Mouse (Mus musculus): ENCODE results near the gene Tmem11. TPM values are rescaled to one million over a fixed set of nuclear protein-coding genes. Genes with fewer than 3 reads are reported as not detected.
"Not testable (repeated sequence)": the region's sequence is repeated elsewhere in the genome, so short reads cannot be mapped to it uniquely, and the experiment has no call there.

Gene Tmem11
- total RNA-seq, 1 experiment from 2014 or later: 81.6 TPM

DNA sequence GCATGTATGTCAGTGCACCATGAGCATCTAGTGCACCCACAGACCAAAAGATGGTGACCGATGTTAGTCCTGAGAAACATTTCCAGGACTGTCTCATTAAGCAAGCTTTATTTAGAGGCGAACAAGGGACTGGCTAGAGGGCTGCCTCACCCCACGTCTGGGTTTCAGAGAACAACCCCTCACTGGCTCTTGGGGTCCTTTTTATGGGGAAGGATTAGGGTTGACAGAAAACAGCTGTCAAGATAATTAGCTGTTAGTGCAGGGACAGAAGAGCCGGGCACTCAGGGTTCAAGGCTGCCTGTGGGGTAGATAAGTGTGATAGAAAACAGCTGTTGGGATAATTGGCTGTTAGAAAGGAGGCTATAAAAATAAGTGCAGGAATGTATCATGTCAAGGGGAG is 16.8 kb upstream of the Tmem11 start:
- ATAC-seq (replicated peaks in 1 of 2; ENCODE audit: insufficient read depth in 1 of 2, low FRiP score in 2 of 2, low TSS enrichment in 1 of 2, low read depth in 1 of 2, poor library complexity in 2 of 2, severe bottlenecking in 2 of 2): no peak

DNA sequence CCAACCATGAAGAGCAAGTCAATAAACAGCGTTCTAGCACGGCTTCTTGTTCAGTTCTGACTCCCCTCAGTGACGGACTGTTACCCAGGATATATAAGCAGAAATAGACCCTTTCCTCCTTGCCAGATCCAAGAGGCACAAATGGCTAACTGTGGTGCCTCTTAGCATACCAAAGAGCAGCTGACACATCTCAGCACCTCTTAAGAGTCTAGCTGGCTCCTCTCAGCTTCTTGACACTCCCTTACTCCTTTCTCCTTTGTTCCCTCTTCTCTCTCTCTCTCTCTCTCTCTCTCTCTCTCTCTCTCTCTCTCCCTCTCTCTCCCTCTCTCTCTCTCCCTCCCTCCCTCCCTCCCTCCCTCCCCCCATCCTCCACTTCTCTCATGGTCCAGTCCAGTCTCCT is 11.7 kb upstream of the Tmem11 start:
- ATAC-seq (replicated peaks in 1 of 2; ENCODE audit: insufficient read depth in 1 of 2, low FRiP score in 2 of 2, low TSS enrichment in 1 of 2, low read depth in 1 of 2, poor library complexity in 2 of 2, severe bottlenecking in 2 of 2): no peak

DNA sequence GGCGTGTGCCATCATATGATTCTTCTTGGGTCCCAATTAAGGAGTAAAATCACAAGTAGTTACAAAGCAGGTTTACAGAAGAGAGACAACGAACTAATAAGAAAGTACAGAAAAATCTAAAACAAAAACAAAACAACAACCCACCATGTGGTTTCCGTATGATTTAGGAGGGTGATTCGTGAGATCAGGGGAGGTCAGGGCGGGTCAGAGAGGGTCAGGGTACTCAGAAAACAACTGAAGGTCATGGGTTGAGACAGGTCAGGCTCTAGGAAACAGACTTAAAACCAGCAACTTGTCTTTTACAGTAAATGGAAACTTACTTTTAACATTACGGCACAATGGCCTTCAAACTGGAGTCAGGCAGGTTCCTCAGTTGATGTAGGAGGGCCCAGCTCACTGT is 11.2 kb upstream of the Tmem11 start:
- no peak for ATAC-seq (replicated peaks in 1 of 2; ENCODE audit: insufficient read depth in 1 of 2, low FRiP score in 2 of 2, low TSS enrichment in 1 of 2, low read depth in 1 of 2, poor library complexity in 2 of 2, severe bottlenecking in 2 of 2)

DNA sequence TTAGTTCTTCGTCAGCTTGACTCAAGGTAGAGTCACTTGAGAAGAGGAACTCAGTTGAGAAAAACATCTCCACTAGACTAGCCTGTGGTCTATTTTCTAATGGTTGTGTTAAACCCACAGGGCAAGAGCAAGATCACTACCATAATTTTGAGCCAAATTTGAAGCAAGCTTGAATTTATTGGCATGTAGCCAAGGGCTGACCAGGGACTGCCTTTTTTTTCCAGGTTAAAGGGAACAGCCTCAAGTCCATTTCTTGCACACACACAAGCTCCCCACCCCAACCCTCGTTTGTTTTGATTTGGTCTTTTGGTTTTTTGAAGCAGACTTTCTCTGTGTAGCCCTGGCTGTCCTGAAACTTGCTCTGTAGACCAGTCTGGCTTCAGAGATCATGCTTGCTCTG is 10.8 kb upstream of the Tmem11 start:
- ATAC-seq (replicated peaks in 1 of 2; ENCODE audit: insufficient read depth in 1 of 2, low FRiP score in 2 of 2, low TSS enrichment in 1 of 2, low read depth in 1 of 2, poor library complexity in 2 of 2, severe bottlenecking in 2 of 2): no peak

DNA sequence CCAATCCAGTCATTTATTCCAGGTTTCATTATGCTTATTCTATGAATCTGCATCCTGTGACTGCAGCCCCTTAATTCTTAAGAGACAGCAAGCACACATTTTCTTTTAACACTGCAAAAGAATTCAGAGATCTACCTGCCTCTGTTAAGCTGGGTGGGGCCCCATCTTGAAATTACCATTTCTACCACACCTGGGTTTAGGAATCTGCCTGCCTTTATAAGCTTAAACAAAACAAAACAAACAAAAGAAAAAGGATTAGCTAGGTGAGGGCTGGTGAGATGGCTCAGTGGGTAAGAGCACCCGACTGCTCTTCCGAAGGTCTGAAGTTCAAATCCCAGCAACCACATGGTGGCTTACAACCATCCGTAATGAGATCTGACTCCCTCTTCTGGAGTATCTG is 7.9 kb upstream of the Tmem11 start:
- not testable (repeated sequence) for ATAC-seq (replicated peaks in 1 of 2; ENCODE audit: insufficient read depth in 1 of 2, low FRiP score in 2 of 2, low TSS enrichment in 1 of 2, low read depth in 1 of 2, poor library complexity in 2 of 2, severe bottlenecking in 2 of 2)

DNA sequence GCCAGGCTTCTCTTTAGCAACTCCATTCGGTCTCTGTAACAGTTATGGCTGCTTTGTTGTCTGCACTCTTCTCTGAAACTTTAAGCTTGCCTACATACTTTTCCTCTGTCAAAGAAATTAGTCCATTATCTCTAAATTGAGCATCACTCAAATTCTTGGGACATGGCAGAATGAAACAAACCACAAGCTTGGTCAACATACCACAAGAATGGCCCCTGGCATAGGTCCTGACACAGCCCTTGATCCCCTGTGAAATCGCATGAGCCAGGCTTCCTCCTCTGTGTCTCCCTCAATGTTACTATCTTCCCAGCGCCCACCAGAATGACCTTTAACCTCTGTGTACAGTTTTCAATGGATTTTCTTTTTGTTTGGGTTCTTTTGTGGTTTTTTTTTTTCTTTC is 3.3 kb upstream of the Tmem11 start:
- ATAC-seq (replicated peaks in 1 of 2; ENCODE audit: insufficient read depth in 1 of 2, low FRiP score in 2 of 2, low TSS enrichment in 1 of 2, low read depth in 1 of 2, poor library complexity in 2 of 2, severe bottlenecking in 2 of 2): no peak

DNA sequence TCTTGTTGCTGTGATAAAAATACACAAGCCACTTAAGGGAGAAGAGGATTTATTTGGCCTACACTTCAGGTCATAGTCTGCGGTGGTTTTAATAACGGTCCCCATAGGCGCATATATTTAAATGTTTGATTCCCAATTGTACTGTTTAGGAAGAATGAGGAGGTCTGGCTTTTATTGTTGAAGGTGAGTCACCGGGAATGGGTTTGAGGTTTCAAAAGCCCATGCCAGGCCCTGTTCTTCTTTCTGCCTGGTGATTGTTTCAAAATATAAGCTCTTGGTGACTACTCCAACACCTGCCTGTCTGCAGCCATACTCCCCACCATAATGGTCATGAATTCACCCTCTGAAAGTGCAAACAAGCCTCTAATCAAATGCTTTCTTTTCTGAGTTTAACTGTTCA is 1.5 kb upstream of the Tmem11 start:
- no peak for ATAC-seq (replicated peaks in 1 of 2; ENCODE audit: insufficient read depth in 1 of 2, low FRiP score in 2 of 2, low TSS enrichment in 1 of 2, low read depth in 1 of 2, poor library complexity in 2 of 2, severe bottlenecking in 2 of 2)

DNA sequence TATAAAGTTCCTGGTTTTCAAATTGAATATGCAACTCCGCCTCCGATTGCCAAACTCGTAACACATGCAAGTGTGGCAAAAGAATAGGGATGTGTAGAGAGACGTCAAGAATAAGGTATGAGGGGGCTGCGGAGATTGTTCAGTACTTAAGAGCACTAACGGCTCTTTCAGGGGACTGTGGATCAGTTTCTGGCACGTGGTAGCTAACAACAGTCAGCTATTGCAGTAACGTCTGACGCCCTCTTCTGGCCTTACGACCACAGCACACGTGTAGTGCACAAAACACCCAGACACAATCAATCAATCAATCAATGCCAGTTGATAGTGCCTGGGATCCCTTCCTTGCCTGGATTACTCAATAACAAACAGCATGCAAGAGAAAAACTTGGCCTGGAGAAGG is 351 bp upstream of the Tmem11 start:
- peak; percentile 48 to 55 for ATAC-seq (replicated peaks in 1 of 2; ENCODE audit: insufficient read depth in 1 of 2, low FRiP score in 2 of 2, low TSS enrichment in 1 of 2, low read depth in 1 of 2, poor library complexity in 2 of 2, severe bottlenecking in 2 of 2)

DNA sequence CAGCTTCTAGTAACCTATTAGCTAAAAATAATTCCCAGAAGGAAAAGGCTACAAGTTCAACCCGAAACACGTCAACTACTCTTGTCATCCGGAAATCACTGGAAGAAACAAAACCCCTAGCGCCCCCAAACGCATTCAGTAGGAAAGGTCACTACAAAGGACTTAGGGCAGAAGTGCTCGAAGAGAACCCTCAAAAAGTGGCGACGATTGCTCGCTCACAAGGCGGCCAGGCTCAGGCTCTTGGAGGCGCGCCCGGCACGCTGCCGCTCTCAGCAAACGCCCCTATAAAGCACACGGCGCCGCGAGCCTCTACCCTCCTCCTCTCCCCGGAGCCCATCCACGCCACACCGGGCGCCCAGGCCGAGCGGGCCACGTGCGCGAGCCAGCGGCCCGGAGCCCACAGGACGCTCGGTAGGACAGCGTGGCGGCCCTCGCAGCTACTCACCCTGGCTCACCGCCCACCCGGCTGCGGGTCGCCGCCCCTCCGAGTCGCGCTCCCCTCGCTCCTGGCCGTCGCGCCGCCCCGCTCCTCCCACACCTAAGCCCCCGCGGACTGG is 938 bp downstream of the Tmem11 start:
- ATAC-seq (replicated peaks in 1 of 2; ENCODE audit: insufficient read depth in 1 of 2, low FRiP score in 2 of 2, low TSS enrichment in 1 of 2, low read depth in 1 of 2, poor library complexity in 2 of 2, severe bottlenecking in 2 of 2): no peak

DNA sequence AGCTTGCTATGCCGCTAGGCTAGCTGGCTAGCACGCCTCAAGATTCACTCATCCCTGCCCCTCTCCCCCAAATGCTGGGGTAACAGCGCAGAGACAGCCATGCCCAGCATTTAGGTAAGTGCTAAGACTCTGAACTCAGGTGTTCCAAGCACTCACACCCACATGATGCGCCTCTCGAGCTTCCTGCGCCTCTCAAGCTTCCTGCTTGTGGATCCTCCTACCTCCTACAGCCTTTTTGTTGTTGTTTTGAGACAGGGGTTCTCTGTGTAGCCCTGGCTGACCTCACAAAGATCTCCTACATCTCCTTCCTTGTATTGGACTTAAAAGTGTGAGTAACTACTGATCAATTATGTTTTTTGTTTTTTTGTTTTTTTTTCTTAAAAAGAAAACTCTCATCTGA is 6.0 kb downstream of the Tmem11 start:
- ATAC-seq (replicated peaks in 1 of 2; ENCODE audit: insufficient read depth in 1 of 2, low FRiP score in 2 of 2, low TSS enrichment in 1 of 2, low read depth in 1 of 2, poor library complexity in 2 of 2, severe bottlenecking in 2 of 2): no peak

DNA sequence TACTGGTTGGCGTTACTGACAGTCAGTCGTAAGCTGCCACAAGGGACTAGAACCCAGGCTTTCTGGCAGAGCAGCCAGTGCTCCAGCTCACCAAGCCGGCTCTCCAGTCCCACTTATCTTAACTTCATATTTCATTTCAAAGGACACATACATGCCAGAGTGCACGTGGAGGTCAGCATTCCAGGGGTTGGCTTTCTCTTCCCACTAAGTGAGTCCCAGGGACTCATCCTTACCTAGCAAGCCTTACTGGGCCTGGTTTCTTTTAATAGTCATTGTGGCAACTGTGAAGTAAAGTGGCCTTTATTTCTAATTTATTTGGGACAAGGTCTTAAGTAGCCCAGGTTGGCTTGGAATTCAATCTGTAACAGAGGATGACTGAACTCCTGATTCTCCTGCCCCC is 7.7 kb downstream of the Tmem11 start:
- ATAC-seq (replicated peaks in 1 of 2; ENCODE audit: insufficient read depth in 1 of 2, low FRiP score in 2 of 2, low TSS enrichment in 1 of 2, low read depth in 1 of 2, poor library complexity in 2 of 2, severe bottlenecking in 2 of 2): no peak

DNA sequence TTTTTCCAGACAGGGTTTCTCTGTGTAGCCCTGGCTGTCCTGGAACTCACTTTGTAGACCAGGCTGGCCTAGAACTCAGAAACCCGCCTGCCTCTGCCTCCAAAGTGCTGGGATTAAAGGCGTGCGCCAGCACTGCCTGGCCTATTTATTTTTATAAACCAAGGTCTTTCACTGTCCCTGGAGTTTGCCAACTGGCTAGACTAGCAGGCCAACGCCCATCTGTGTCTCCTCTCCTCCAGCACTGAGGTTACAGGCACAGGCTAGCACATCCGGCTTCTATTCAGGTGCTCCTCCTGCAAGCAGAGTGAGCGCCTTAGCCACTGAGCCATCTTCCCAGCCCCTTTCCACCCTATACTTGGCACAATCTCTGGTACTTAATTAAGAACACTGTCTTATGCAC is 9.6 kb downstream of the Tmem11 start:
- ATAC-seq (replicated peaks in 1 of 2; ENCODE audit: insufficient read depth in 1 of 2, low FRiP score in 2 of 2, low TSS enrichment in 1 of 2, low read depth in 1 of 2, poor library complexity in 2 of 2, severe bottlenecking in 2 of 2): not testable (repeated sequence)

DNA sequence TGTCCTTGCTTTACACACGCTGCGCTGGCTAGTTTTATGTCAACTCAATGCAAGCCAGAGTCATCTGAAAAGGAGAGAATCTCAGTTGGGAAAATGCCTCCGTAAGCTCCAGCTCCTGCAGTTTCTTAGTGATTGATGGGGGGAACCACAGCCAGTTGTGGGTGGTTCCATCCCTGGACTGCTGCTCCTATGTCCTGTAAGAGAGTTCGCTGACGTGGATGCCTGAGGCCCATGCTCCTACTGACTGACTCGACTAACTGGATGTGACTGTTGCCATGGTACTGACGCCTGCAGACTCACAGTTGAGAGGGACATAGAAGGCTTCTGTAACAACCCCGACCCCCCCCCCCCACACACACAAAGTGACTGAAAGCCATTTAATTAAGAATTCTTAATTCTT is 11.2 kb downstream of the Tmem11 start:
- ATAC-seq (replicated peaks in 1 of 2; ENCODE audit: insufficient read depth in 1 of 2, low FRiP score in 2 of 2, low TSS enrichment in 1 of 2, low read depth in 1 of 2, poor library complexity in 2 of 2, severe bottlenecking in 2 of 2): no peak

DNA sequence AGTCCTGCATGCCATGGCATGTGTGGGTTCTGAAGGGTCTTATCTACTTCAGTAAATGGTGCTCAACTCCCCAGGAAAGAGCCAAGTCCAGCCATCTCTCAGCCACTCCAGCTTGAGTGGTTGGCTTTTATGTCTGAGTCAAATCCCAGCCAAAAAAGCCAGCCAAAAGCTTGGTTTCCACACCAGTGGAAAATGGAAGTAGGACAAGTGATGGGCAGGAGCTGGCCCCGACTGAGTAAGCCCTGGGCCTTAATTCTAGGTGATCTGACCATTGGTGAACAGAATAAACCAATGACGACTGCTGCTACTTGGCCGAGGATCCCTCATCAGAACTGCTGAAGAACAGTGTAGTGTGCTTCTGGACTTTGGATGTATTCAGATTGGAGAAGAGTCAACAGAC is 11.6 kb downstream of the Tmem11 start:
- no peak for ATAC-seq (replicated peaks in 1 of 2; ENCODE audit: insufficient read depth in 1 of 2, low FRiP score in 2 of 2, low TSS enrichment in 1 of 2, low read depth in 1 of 2, poor library complexity in 2 of 2, severe bottlenecking in 2 of 2)

DNA sequence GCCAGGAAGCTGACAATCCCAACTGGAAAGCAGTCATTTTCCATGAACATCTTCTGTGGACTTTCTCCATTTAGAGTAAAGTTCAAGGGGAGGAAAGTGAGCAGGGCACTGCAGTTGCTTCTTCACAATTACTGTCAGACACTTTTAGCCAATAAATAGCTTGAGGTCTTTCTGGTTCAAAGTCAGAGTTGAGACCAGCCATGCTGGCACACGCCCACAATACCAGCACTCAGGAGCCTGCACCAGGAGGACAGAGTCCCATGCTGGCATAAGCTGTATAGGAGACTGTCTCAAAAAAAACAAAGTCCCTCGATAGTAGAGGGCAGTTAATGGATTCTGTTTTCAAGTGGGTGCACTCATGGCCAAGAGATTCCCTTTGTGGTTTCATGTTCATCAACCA is 13.1 kb downstream of the Tmem11 start:
- ATAC-seq (replicated peaks in 1 of 2; ENCODE audit: insufficient read depth in 1 of 2, low FRiP score in 2 of 2, low TSS enrichment in 1 of 2, low read depth in 1 of 2, poor library complexity in 2 of 2, severe bottlenecking in 2 of 2): no peak

DNA sequence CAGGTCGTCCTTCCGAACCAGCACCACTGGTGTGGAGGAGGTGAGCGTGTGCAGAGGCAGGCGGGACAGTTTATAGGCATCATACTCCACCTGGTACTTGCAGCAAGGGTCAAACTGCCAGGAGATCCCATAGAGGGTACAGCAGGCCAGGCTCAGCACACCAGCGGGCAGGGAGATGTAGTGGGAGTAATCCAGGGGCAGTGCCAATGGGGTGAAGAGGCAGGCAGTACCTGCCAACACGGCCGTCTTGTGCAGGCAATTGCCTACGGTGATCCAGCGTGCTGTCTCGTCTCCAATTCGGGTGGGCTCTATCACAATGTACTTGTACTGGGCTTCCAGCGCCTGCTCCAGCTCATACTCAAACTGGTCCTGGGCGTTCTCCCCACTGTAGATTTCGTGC is 14.2 kb downstream of the Tmem11 start:
- no peak for ATAC-seq (replicated peaks in 1 of 2; ENCODE audit: insufficient read depth in 1 of 2, low FRiP score in 2 of 2, low TSS enrichment in 1 of 2, low read depth in 1 of 2, poor library complexity in 2 of 2, severe bottlenecking in 2 of 2)

DNA sequence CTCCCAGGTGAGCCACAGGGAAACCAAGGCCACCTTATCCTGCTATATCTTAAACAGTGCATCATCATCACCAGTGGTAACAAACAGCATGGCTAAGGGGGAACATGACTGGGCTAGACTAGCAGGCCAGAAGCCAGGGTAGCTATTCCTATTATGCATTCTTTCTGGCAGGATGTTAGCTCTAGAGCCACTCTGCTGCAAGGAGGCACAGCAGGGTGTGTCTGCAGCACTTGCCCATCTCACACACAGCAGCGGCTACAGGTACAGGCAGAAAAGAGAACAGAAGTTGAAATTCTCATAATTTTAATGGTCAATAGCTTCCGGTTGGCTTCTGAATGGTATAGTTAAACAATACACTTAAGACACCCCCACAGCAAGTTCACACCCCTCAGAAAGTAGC is 14.9 kb downstream of the Tmem11 start:
- no peak for ATAC-seq (replicated peaks in 1 of 2; ENCODE audit: insufficient read depth in 1 of 2, low FRiP score in 2 of 2, low TSS enrichment in 1 of 2, low read depth in 1 of 2, poor library complexity in 2 of 2, severe bottlenecking in 2 of 2)

DNA sequence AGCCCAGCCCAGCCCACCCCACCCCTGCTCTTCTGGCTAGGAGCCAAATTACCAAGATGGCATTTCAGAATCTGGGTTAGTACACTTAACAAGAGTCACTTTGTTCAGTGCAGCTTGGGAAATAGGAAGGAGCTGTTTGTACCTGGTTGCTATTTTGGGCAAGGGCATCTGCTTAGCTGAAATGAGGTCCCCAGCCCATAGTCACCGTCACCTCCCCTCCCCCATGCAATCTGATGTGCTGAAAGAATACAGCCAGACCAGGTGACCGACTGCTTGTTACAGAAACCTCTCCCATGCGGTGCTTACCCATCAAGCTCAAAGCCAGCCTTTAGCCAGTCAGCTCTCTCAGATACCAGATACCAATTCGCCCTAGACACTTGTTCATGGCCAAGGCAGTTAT is 15.9 kb downstream of the Tmem11 start:
- no peak for ATAC-seq (replicated peaks in 1 of 2; ENCODE audit: insufficient read depth in 1 of 2, low FRiP score in 2 of 2, low TSS enrichment in 1 of 2, low read depth in 1 of 2, poor library complexity in 2 of 2, severe bottlenecking in 2 of 2)

DNA sequence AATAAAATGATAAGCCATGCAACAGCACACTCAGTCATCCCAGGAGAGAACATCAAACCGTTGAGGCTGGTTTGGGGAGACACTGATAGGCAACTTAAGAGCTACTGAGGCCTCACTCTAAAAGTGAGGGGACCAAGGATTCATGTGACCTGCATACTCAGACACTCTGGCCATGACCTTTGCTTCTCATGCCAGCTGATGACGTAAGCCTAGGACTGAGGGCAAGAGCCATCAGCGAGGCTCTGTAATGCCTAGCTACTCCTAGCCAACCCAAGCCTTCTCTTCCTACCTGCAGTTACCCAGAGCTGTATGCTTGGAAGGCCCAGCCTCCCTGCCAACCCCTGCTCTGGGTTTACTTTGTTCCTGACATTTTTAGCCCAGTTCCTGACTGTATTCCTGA is 17.1 kb downstream of the Tmem11 start:
- no peak for ATAC-seq (replicated peaks in 1 of 2; ENCODE audit: insufficient read depth in 1 of 2, low FRiP score in 2 of 2, low TSS enrichment in 1 of 2, low read depth in 1 of 2, poor library complexity in 2 of 2, severe bottlenecking in 2 of 2)

DNA sequence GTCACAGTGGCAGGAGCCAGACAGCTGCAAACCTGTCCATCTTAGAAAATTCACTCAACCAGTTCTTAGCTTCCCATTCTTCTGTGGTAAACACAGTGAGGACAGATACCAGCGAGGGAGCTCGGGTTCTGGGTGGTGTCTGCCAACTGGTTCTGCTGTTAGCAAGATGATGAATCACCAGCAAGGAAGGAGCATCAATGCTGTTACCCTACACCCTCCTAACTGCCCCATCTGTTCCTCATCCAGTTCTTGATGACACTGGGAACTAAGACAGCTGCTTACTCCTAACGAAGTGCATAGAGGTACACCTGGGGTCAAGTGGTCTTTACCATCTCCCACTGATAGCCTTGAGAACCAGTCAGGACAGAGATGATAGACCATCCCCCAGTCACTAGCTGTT is 22.5 kb downstream of the Tmem11 start:
- ATAC-seq (replicated peaks in 1 of 2; ENCODE audit: insufficient read depth in 1 of 2, low FRiP score in 2 of 2, low TSS enrichment in 1 of 2, low read depth in 1 of 2, poor library complexity in 2 of 2, severe bottlenecking in 2 of 2): no peak

Measured in hematopoietic stem cell, adult 5-6 weeks (primary cell).